Mouse (Mus musculus): Measurements from ENCODE around the gene B3gat2. TPM values are rescaled to one million over a fixed set of nuclear protein-coding genes. Genes with fewer than 3 reads are reported as not detected.
A peak's percentile ranks its signal among the peaks of the same experiment; 100 is the strongest.

The B3gat2 gene
- polyA plus RNA-seq, 1 experiment = 0.22 TPM

DNA sequence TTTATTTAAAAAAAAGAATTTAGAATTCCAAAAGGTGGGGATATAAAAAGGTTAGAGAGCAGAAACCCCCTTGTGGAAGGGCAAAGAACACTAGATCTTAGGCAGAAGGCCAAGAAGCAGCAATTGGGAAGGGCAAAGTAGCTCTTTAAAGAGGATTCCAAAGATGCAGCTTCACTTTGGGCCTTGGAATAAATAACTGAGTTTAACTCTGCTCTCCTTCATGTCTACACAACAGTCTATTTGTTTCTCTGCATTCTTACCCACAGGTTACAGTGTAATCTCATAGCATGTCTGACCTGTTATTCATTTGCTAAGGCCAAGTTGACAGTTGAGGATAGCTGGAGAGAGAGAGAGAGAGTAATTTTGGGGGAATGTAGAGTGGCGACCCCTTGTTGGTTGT lies 6.6 kb upstream of the B3gat2 start:
- Histone ChIP-seq H3K79me2 (ENCODE audit: control insufficient read depth, insufficient read depth) (no peaks in the 10 kb centered on the region), H3K4me2 (ENCODE audit: low read depth) (no peak overlapping the region), H3K4me3 (no peak overlapping the region), H3ac (ENCODE audit: control insufficient read depth, insufficient read length) (no peak overlapping the region), H3K27me3 (ENCODE audit: control insufficient read depth, insufficient read depth, insufficient read length) (peaks cover under 1% of the 10 kb centered on the region), H3K36me3 (ENCODE audit: control insufficient read depth, insufficient read depth) (no peaks in the 10 kb centered on the region)
- no peak for TF ChIP-seq SRF (IDR thresholded peaks at IDR 0.05; ENCODE audit: control insufficient read depth, insufficient read length, low read depth)
- no peak for TF ChIP-seq POLR2AphosphoS2 (IDR thresholded peaks at IDR 0.05; ENCODE audit: insufficient read length, low read depth)
- TF ChIP-seq E2F4 (IDR thresholded peaks at IDR 0.05; ENCODE audit: insufficient read depth) = no peak
- no peak for TF ChIP-seq CEBPB (IDR thresholded peaks at IDR 0.05; ENCODE audit: insufficient read depth, poor library complexity, severe bottlenecking)
- TF ChIP-seq MAX (IDR thresholded peaks at IDR 0.05; ENCODE audit: low read depth) = no peak
- no peak for TF ChIP-seq REST (IDR thresholded peaks at IDR 0.05; ENCODE audit: insufficient read depth, insufficient read length)
- no peak for TF ChIP-seq MYOG (IDR thresholded peaks at IDR 0.05; ENCODE audit: control insufficient read depth in 1 of 3, insufficient read depth in 1 of 3, insufficient read length in 2 of 3, low read depth in 2 of 3)
- TF ChIP-seq TCF3 (IDR thresholded peaks at IDR 0.05; ENCODE audit: insufficient read length, low read depth) = no peak
- TF ChIP-seq TCF12 (IDR thresholded peaks at IDR 0.05; ENCODE audit: insufficient read depth, poor library complexity, severe bottlenecking) = no peak
- TF ChIP-seq MYOD1 (IDR thresholded peaks at IDR 0.05; ENCODE audit: control insufficient read depth in 1 of 3, insufficient read length in 2 of 3, low read depth in 2 of 3) = no peak
- no peak for TF ChIP-seq POLR2A (IDR thresholded peaks at IDR 0.05; ENCODE audit: insufficient read length, low read depth)
- TF ChIP-seq USF1 (IDR thresholded peaks at IDR 0.05; ENCODE audit: low read depth) = no peak

GRCm38 (mm10) chr1:23762136-23762687 lies 659 bp downstream of the B3gat2 start:
- H3K79me2 ChIP-seq (ENCODE audit: control insufficient read depth, insufficient read depth) = no peaks in the 10 kb centered on the region
- no peak overlapping the region for H3ac ChIP-seq (ENCODE audit: control insufficient read depth, insufficient read length)
- H3K36me3 ChIP-seq (ENCODE audit: control insufficient read depth, insufficient read depth) = no peaks in the 10 kb centered on the region
- H3K27me3 ChIP-seq (ENCODE audit: control insufficient read depth, insufficient read depth, insufficient read length) = peaks cover 45% of the 10 kb centered on the region
- peak overlapping the region; percentile 18 for H3K4me2 ChIP-seq (ENCODE audit: low read depth)
- H3K4me3 ChIP-seq = no peak overlapping the region
- TF ChIP-seq USF1 (IDR thresholded peaks at IDR 0.05; ENCODE audit: low read depth) = no peak
- TF ChIP-seq POLR2AphosphoS2 (IDR thresholded peaks at IDR 0.05; ENCODE audit: insufficient read length, low read depth) = no peak
- no peak for TF ChIP-seq TCF3 (IDR thresholded peaks at IDR 0.05; ENCODE audit: insufficient read length, low read depth)
- no peak for TF ChIP-seq POLR2A (IDR thresholded peaks at IDR 0.05; ENCODE audit: insufficient read length, low read depth)
- no peak for TF ChIP-seq CEBPB (IDR thresholded peaks at IDR 0.05; ENCODE audit: insufficient read depth, poor library complexity, severe bottlenecking)
- TF ChIP-seq SRF (IDR thresholded peaks at IDR 0.05; ENCODE audit: control insufficient read depth, insufficient read length, low read depth) = no peak
- TF ChIP-seq REST (IDR thresholded peaks at IDR 0.05; ENCODE audit: insufficient read depth, insufficient read length) = no peak
- no peak for TF ChIP-seq E2F4 (IDR thresholded peaks at IDR 0.05; ENCODE audit: insufficient read depth)
- TF ChIP-seq MYOD1 (IDR thresholded peaks at IDR 0.05; ENCODE audit: control insufficient read depth in 1 of 3, insufficient read length in 2 of 3, low read depth in 2 of 3) = no peak
- TF ChIP-seq TCF12 (IDR thresholded peaks at IDR 0.05; ENCODE audit: insufficient read depth, poor library complexity, severe bottlenecking) = no peak
- no peak for TF ChIP-seq MAX (IDR thresholded peaks at IDR 0.05; ENCODE audit: low read depth)
- no peak for TF ChIP-seq MYOG (IDR thresholded peaks at IDR 0.05; ENCODE audit: control insufficient read depth in 1 of 3, insufficient read depth in 1 of 3, insufficient read length in 2 of 3, low read depth in 2 of 3)

GRCm38 (mm10) chr1:23762782-23763630 lies 1.5 kb downstream of the B3gat2 start:
- Histone ChIP-seq H3ac (ENCODE audit: control insufficient read depth, insufficient read length) (no peak overlapping the region), H3K36me3 (ENCODE audit: control insufficient read depth, insufficient read depth) (no peaks in the 10 kb centered on the region), H3K4me3 (no peak overlapping the region), H3K4me2 (ENCODE audit: low read depth) (peak overlapping the region; percentile 18), H3K27me3 (ENCODE audit: control insufficient read depth, insufficient read depth, insufficient read length) (peaks cover 52% of the 10 kb centered on the region), H3K79me2 (ENCODE audit: control insufficient read depth, insufficient read depth) (no peaks in the 10 kb centered on the region)
- TF ChIP-seq POLR2AphosphoS2 (IDR thresholded peaks at IDR 0.05; ENCODE audit: insufficient read length, low read depth) = no peak
- TF ChIP-seq MYOG (IDR thresholded peaks at IDR 0.05; ENCODE audit: control insufficient read depth in 1 of 3, insufficient read depth in 1 of 3, insufficient read length in 2 of 3, low read depth in 2 of 3) = peak in 1 of 3 experiments; percentile 8
- no peak for TF ChIP-seq E2F4 (IDR thresholded peaks at IDR 0.05; ENCODE audit: insufficient read depth)

DNA sequence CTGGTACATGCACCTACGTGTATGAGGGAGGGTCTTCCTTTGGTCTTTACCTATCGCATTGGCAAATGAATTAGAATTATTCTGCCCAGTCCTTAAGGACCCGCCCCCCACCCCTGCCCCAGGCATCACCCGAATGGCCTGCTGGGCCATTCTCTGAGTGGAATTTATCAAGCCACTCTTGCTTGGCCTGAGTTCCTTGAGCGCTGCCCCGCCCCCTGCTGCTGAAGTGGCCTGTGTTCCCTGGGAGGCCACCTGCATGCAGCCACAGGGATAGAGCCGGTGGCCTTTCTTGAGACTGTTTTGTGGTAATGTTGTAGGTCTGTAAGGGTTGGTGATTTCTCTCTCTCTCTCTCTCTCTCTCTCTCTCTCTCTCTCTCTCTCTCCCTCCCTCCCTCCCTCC lies 2.2 kb downstream of the B3gat2 start:
- Histone ChIP-seq H3K27me3 (ENCODE audit: control insufficient read depth, insufficient read depth, insufficient read length) (peaks cover 52% of the 10 kb centered on the region), H3K4me3 (no peak overlapping the region), H3K36me3 (ENCODE audit: control insufficient read depth, insufficient read depth) (no peaks in the 10 kb centered on the region)

More for the DNA sequence above, 2.2 kb downstream of the B3gat2 start:
- Histone ChIP-seq H3ac (ENCODE audit: control insufficient read depth, insufficient read length) (no peak overlapping the region), H3K79me2 (ENCODE audit: control insufficient read depth, insufficient read depth) (no peaks in the 10 kb centered on the region), H3K4me2 (ENCODE audit: low read depth) (no peak overlapping the region)
- TF ChIP-seq POLR2A (IDR thresholded peaks at IDR 0.05; ENCODE audit: insufficient read length, low read depth) (no peak), TCF12 (IDR thresholded peaks at IDR 0.05; ENCODE audit: insufficient read depth, poor library complexity, severe bottlenecking) (no peak), MAX (IDR thresholded peaks at IDR 0.05; ENCODE audit: low read depth) (no peak), MYOD1 (IDR thresholded peaks at IDR 0.05; ENCODE audit: control insufficient read depth in 1 of 3, insufficient read length in 2 of 3, low read depth in 2 of 3) (no peak), E2F4 (IDR thresholded peaks at IDR 0.05; ENCODE audit: insufficient read depth) (no peak), POLR2AphosphoS2 (IDR thresholded peaks at IDR 0.05; ENCODE audit: insufficient read length, low read depth) (no peak), CEBPB (IDR thresholded peaks at IDR 0.05; ENCODE audit: insufficient read depth, poor library complexity, severe bottlenecking) (no peak), MYOG (IDR thresholded peaks at IDR 0.05; ENCODE audit: control insufficient read depth in 1 of 3, insufficient read depth in 1 of 3, insufficient read length in 2 of 3, low read depth in 2 of 3) (no peak), TCF3 (IDR thresholded peaks at IDR 0.05; ENCODE audit: insufficient read length, low read depth) (no peak), USF1 (IDR thresholded peaks at IDR 0.05; ENCODE audit: low read depth) (no peak), SRF (IDR thresholded peaks at IDR 0.05; ENCODE audit: control insufficient read depth, insufficient read length, low read depth) (no peak)
